Mouse (Mus musculus): ENCODE data around the gene Olfr461.

- TF ChIP-seq TBP (IDR thresholded peaks at IDR 0.05; ENCODE audit: low read depth, low read length) (no peak), USF1 (IDR thresholded peaks at IDR 0.05; ENCODE audit: low read depth, low read length) (no peak), MAX (IDR thresholded peaks at IDR 0.05; ENCODE audit: low read length) (no peak), TAL1 (IDR thresholded peaks at IDR 0.05; ENCODE audit: low read length) (no peak), ZNF384 (IDR thresholded peaks at IDR 0.05; ENCODE audit: low read depth, low read length) (no peak), CTCF (IDR thresholded peaks at IDR 0.05 in 2 of 3, conservative IDR thresholded peaks at IDR 0.05 in 1 of 3; ENCODE audit: control insufficient read depth in 1 of 3, insufficient read depth in 1 of 3, low read depth in 2 of 3, low read length in 3 of 3, poor library complexity in 1 of 3, severe bottlenecking in 1 of 3) (no peak), GATA1 (IDR thresholded peaks at IDR 0.05; ENCODE audit: low read depth, low read length) (no peak)
Measured at GRCm38 (mm10) chr6:40576305-40576704, 21.5 kb upstream of the Olfr461 start.
